Mouse (Mus musculus) cerebellum, adult 2 months (tissue): ENCODE results near the gene Grid2. TPM values are rescaled to one million over a fixed set of nuclear protein-coding genes. Genes with fewer than 3 reads are reported as not detected.

Experiments used
- DNase-seq, 2 experiments: peaks; one replicate each; pipeline ENCODE4 v3.0.0; 2021
- H3K27ac ChIP-seq: fragments of 200-500 bp; 2 replicates; pipeline ENCODE4 v1.5.1; 2012; ENCODE audit warnings: low read length, control low read depth, inconsistent platforms; ENCODE audit not compliant: insufficient read depth
- H3K27me3 ChIP-seq: fragments of 200-500 bp; 2 replicates; pipeline ENCODE4 v1.6.1; 2012; ENCODE audit warnings: inconsistent platforms, mild to moderate bottlenecking, low read length, moderate library complexity; ENCODE audit not compliant: control insufficient read depth, insufficient read depth
- H3K4me1 ChIP-seq: fragments of 200-500 bp; 2 replicates; pipeline ENCODE4 v1.6.1; 2011; ENCODE audit warnings: low read length; ENCODE audit not compliant: control insufficient read depth, insufficient read depth
- H3K4me3 ChIP-seq: fragments of 200-500 bp; replicated peaks from 2 replicates; pipeline ENCODE3; 2011; ENCODE audit warnings: mild to moderate bottlenecking, low read depth, low read length, control low read depth; ENCODE audit not compliant: insufficient read depth
- CTCF ChIP-seq: fragments of 200-500 bp; IDR thresholded peaks from 2 replicates; pipeline ENCODE4 v1.5.1; 2011; ENCODE audit warnings: low read depth, mild to moderate bottlenecking, control low read depth, low read length, moderate library complexity, borderline replicate concordance; ENCODE audit not compliant: insufficient read depth
- POLR2A ChIP-seq: fragments of 200-500 bp; IDR thresholded peaks from 2 replicates; pipeline ENCODE4 v1.6.1; 2011; ENCODE audit warnings: low read length, control low read depth, borderline replicate concordance; ENCODE audit not compliant: insufficient read depth
- WGBS: fragments of 180-500 bp; shearing (Covaris S2); methylation state at CpG from one replicate; pipeline ENCODE4 v1.1.7; 2018; 5-methylcytosine and 5-hydroxymethylcytosine counted together
- polyA plus RNA-seq: library from polyadenylated mRNA; depleted of rRNA; stranded (reverse); fragments of >200 nt; gene quantifications from 2 replicates; pipeline ENCODE4 v1.2.3, GENCODE M21; 2012; rRNA removed

The Grid2 gene
- polyA plus RNA-seq: 76.4 and 90.3 TPM in 2 replicates

DNA sequence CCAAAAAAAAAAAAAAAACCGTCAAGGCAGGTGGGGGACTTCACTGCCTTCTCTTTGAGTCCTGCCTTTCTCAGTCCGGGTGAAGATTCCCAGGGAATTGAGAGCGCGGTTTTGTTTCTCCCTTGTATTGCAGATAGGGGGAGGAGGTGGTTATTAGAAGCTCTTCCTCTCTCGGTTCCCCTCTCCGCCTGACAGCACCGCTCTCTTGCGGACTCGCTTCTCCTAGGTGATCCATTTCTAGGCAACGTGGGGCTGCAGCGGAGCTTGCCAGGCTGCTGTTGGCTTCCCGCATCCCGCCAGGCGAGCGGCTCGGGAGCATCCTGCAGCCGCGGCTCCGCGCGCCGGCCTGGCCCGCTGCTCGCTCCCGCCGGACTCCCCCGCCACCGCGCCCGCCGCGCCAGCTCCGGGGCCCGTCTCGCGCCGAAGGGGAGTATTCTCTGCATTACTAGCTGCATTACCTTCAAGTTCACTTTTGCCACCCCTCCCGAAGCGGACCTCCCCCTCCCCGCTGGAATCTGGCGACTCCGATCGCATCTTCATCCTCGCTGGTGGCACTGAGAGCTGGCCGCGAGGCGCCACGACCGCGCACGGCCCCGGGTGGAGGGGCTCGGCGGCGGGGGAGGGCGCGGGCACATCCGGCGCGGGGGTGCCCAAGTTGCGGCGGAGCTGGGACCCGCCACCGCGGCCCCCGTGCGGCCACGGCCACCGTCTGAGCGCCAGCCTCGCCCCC is at the start of gene Grid2:
Gene Grid2 (plus strand): TSS at position 51 of the 730 bp plus-strand sequence.
- TF ChIP-seq POLR2A (peak; percentile 27; the same call in 1 of the 2 replicates), CTCF (peak; percentile 16; the same call in 1 of the 2 replicates)
- Histone ChIP-seq H3K27me3 (no peaks in the 10 kb centered on the region), H3K4me1 (no peaks in the 10 kb centered on the region), H3K4me3 (peak within 1 kb of the TSS; percentile 82), H3K27ac (peak within 1 kb of the TSS; percentile 87)
- peak; percentile 82 to 89 for DNase-seq
- under 1% methylated on average over 71 of the region's 71 CpGs for WGBS

GRCm38 (mm10) chr6:63250738-63251137 is 4.9 kb upstream of the Grid2 start:
- Histone ChIP-seq H3K27ac (no peak overlapping the region), H3K27me3 (no peaks in the 10 kb centered on the region), H3K4me1 (no peaks in the 10 kb centered on the region), H3K4me3 (no peak overlapping the region)
- TF ChIP-seq POLR2A (no peak), CTCF (no peak)
- DNase-seq: no peak

GRCm38 (mm10) chr6:63256556-63257405 is 1.1 kb downstream of the Grid2 start:
- H3K27me3 ChIP-seq: no peaks in the 10 kb centered on the region
- peak overlapping the region; percentile 82 for H3K4me3 ChIP-seq
- no peaks in the 10 kb centered on the region for H3K4me1 ChIP-seq
- DNase-seq: peak; percentile 79 to 81
- TF ChIP-seq CTCF (no peak), POLR2A (no peak)
- under 1% methylated on average over 49 of the region's 49 CpGs for WGBS
- H3K27ac ChIP-seq: peak overlapping the region; percentile 87

- TF ChIP-seq POLR2A: peak; percentile 19; the same call in 1 of the 2 replicates
- TF ChIP-seq CTCF: no peak
- Histone ChIP-seq H3K4me1 (no peaks in the 10 kb centered on the region), H3K4me3 (peak overlapping the region; percentile 82), H3K27ac (peak overlapping the region; percentile 87), H3K27me3 (no peaks in the 10 kb centered on the region)
- DNase-seq: peak; percentile 84 to 86
- under 1% methylated on average over 42 of the region's 42 CpGs for WGBS
Measured at GRCm38 (mm10) chr6:63257406-63257845, 1.8 kb downstream of the Grid2 start.

DNA sequence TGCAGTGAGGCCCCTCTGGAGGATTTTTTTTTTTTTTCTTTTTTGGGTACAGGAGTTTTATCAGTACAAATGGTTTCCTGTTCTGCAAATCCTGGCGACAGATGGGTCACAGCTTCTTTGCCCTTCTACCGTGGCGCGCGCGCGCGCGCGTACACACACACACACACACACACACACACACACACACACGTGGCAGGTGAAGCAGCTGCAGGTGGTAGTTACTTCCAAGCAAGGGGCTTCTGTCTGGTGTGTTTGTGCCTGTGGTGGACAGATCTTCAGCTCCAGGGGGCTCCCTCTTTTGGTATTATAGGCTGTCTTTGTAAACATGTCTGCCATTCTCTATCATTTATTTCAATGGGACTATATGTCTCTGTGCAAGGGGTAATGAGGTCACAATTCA is 2.2 kb downstream of the Grid2 start:
- H3K27ac ChIP-seq: peak overlapping the region; percentile 87
- under 1% methylated on average over 11 of the region's 11 CpGs for WGBS
- TF ChIP-seq POLR2A (no peak), CTCF (no peak)
- H3K4me1 ChIP-seq: no peaks in the 10 kb centered on the region
- H3K27me3 ChIP-seq: no peaks in the 10 kb centered on the region
- peak overlapping the region; percentile 82 for H3K4me3 ChIP-seq
- DNase-seq: peak; percentile 71 to 72

GRCm38 (mm10) chr6:63259764-63260163 is 4.1 kb downstream of the Grid2 start:
- TF ChIP-seq POLR2A (no peak), CTCF (no peak)
- Histone ChIP-seq H3K27ac (no peak overlapping the region), H3K4me1 (no peaks in the 10 kb centered on the region), H3K27me3 (no peaks in the 10 kb centered on the region), H3K4me3 (no peak overlapping the region)
- DNase-seq: peak; percentile 29 to 30
- WGBS: 39% methylated on average over 9 of the region's 9 CpGs

DNA sequence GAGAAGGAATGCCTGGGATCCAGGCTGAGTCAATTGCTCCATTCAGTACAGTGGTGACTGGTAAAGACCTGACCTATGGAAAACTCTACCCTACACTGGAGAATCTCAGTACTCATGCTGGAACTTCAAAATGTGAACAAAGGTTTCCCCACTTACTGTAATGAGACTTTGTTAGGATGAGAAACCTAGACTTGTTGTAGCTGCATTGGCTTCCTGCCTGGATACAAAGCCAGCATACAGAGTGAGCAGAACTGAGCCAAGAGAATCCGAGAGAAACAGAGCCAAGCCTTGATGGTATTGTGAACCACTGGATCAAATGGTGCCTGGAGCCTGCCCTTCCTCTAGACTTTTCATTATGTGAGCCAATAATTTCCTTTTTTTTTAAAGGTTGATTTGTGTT is 28.7 kb downstream of the Grid2 start:
- TF ChIP-seq POLR2A (no peak), CTCF (no peak)
- H3K27ac ChIP-seq: no peak overlapping the region
- peak in 1 of 2 experiments; percentile 29 for DNase-seq
- 17% methylated on average over 1 of the region's 1 CpGs for WGBS
- H3K27me3 ChIP-seq: no peaks in the 10 kb centered on the region
- H3K4me1 ChIP-seq: no peaks in the 10 kb centered on the region
- no peak overlapping the region for H3K4me3 ChIP-seq
